Mouse (Mus musculus) stomach, postnatal 0 days (tissue): ENCODE data around the gene Nrsn2.

Experiments
- CTCF ChIP-seq: IDR thresholded peaks from 2 replicates; pipeline ENCODE4 v1.5.1; 2016; ENCODE audit warnings: antibody characterized with exemption, low read depth, mild to moderate bottlenecking, moderate library complexity
- EP300 ChIP-seq: optimal IDR thresholded peaks from 2 replicates; pipeline ENCODE3; 2016; ENCODE audit warnings: antibody characterized with exemption

DNA sequence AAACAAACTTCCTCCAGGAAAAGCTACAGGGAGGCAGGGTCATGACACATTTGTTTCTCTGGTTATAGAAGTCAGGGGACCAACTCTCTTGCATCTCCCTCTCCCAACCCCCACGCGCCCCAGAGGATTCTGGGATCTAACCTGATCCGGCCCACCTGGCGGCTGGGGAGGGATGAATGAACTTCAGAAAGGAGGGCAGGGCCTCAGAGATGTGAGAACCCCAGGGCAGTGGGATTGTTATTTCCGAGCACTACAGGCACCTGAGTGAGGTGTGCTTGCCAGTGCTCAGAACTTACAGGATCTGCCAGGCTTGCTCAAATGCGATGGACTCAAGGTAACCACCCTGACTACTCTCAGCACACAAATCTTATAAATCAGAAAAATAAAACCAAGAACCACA is 31.0 kb downstream of the Nrsn2 start:
- no peak for TF ChIP-seq CTCF
- no peak for TF ChIP-seq EP300
